Mouse (Mus musculus) CH12.LX (cell line): ENCODE results near the gene Ptprg. TPM values are rescaled to one million over a fixed set of nuclear protein-coding genes. Genes with fewer than 3 reads are reported as not detected.

ENCODE experiments used
- DNase-seq: peaks from one replicate; pipeline ENCODE4 v3.0.0-alpha.2; 2013; ENCODE audit errors: extremely low read depth
- H3K27ac ChIP-seq: 2 replicates; pipeline ENCODE4 v1.5.1; 2012; ENCODE audit warnings: low read depth, mild to moderate bottlenecking, control low read depth, moderate library complexity; ENCODE audit not compliant: insufficient read depth
- H3K27me3 ChIP-seq: replicated peaks from 2 replicates; pipeline ENCODE3; 2012; ENCODE audit warnings: inconsistent platforms
- H3K36me3 ChIP-seq, 2 experiments: replicated peaks in 1 of 2; 2 replicates each; pipeline versions ENCODE3 to v1.6.1; 2012; ENCODE audit warnings: inconsistent platforms in 1 of 2, low read length in 1 of 2, mild to moderate bottlenecking in 1 of 2, mixed read lengths in 1 of 2, moderate library complexity in 1 of 2; ENCODE audit not compliant: control insufficient read depth in 1 of 2, insufficient read depth in 1 of 2
- H3K4me1 ChIP-seq, 2 experiments: 2 replicates each; pipeline ENCODE4 v1.6.1; 2012; ENCODE audit warnings: inconsistent platforms in 1 of 2, moderate library complexity in 1 of 2; ENCODE audit not compliant: insufficient read depth in 2 of 2, control insufficient read depth in 1 of 2
- H3K4me2 ChIP-seq: 2 replicates; pipeline ENCODE4 v1.6.1; 2012; ENCODE audit warnings: low read depth, mild to moderate bottlenecking, control low read depth; ENCODE audit not compliant: poor library complexity, insufficient read depth, severe bottlenecking
- H3K4me3 ChIP-seq, 3 experiments: fragments of 150-350 bp in 1 of 3; sonication (generic) in 1 of 3; replicated peaks in 1 of 3; 2 replicates each; pipeline versions ENCODE3 to v1.5.1; 2011 to 2012; ENCODE audit warnings: low read depth in 2 of 3, low read length in 2 of 3, mild to moderate bottlenecking in 2 of 3, moderate library complexity in 2 of 3, control low read depth in 1 of 3, improper control_type of control experiment in 1 of 3, inconsistent platforms in 1 of 3, mixed read lengths in 1 of 3; ENCODE audit not compliant: poor library complexity in 1 of 3
- H3K79me2 ChIP-seq: replicated peaks from 2 replicates; pipeline ENCODE4 v1.6.1; 2012; ENCODE audit warnings: mild to moderate bottlenecking, moderate library complexity; ENCODE audit not compliant: control insufficient read depth, poor library complexity, insufficient read depth, severe bottlenecking; ENCODE audit errors: extremely low read depth
- H3K9ac ChIP-seq: 2 replicates; pipeline ENCODE4 v1.6.1; 2012; ENCODE audit warnings: low read depth, mild to moderate bottlenecking, control low read depth, moderate library complexity; ENCODE audit not compliant: insufficient read depth
- H3K9me3 ChIP-seq: replicated peaks from 2 replicates; pipeline ENCODE3; 2012; ENCODE audit warnings: low read length, inconsistent platforms, mixed read lengths
- CHD1 ChIP-seq: IDR thresholded peaks from 2 replicates; pipeline ENCODE4 v1.6.1; 2012; ENCODE audit warnings: low read depth, low read length, improper control_type of control experiment, inconsistent platforms
- CHD2 ChIP-seq: IDR thresholded peaks from 2 replicates; pipeline ENCODE4 v1.6.1; 2011; ENCODE audit warnings: low read length, improper control_type of control experiment
- E2F4 ChIP-seq: IDR thresholded peaks from 2 replicates; pipeline ENCODE4 v1.6.1; 2011; ENCODE audit warnings: low read depth, low read length, improper control_type of control experiment; ENCODE audit not compliant: insufficient replicate concordance
- ELF1 ChIP-seq: IDR thresholded peaks from 2 replicates; pipeline ENCODE4 v1.6.1; 2014; ENCODE audit warnings: low read depth, mild to moderate bottlenecking, inconsistent platforms, low read length, improper control_type of control experiment
- ETS1 ChIP-seq: conservative IDR thresholded peaks from 2 replicates; pipeline ENCODE4 v1.6.1; 2012; ENCODE audit warnings: low read depth, mild to moderate bottlenecking, inconsistent platforms, low read length, improper control_type of control experiment, moderate library complexity
- IRF4 ChIP-seq: IDR thresholded peaks from 2 replicates; pipeline ENCODE4 v1.6.1; 2014; ENCODE audit warnings: low read depth, mild to moderate bottlenecking, inconsistent platforms, low read length, improper control_type of control experiment
- JUN ChIP-seq: IDR thresholded peaks from 2 replicates; pipeline ENCODE4 v1.6.1; 2011; ENCODE audit warnings: low read depth, mild to moderate bottlenecking, low read length, improper control_type of control experiment, moderate library complexity; ENCODE audit not compliant: insufficient read depth
- JUND ChIP-seq: conservative IDR thresholded peaks from 2 replicates; pipeline ENCODE4 v1.6.1; 2011; ENCODE audit warnings: low read depth, low read length, improper control_type of control experiment
- KAT2A ChIP-seq: IDR thresholded peaks from 2 replicates; pipeline ENCODE4 v1.6.1; 2012; ENCODE audit warnings: low read length, improper control_type of control experiment, inconsistent platforms; ENCODE audit not compliant: insufficient replicate concordance
- MAX ChIP-seq: IDR thresholded peaks from 2 replicates; pipeline ENCODE4 v1.6.1; 2011; ENCODE audit warnings: low read length, improper control_type of control experiment
- MAZ ChIP-seq: IDR thresholded peaks from 2 replicates; pipeline ENCODE4 v1.6.1; 2012; ENCODE audit warnings: low read depth, mild to moderate bottlenecking, inconsistent platforms, low read length, improper control_type of control experiment, moderate library complexity
- MEF2A ChIP-seq: IDR thresholded peaks from 2 replicates; pipeline ENCODE4 v1.6.1; 2014; ENCODE audit warnings: low read depth, mild to moderate bottlenecking, inconsistent platforms, low read length, improper control_type of control experiment, borderline replicate concordance
- MXI1 ChIP-seq: IDR thresholded peaks from 2 replicates; pipeline ENCODE4 v1.6.1; 2011; ENCODE audit warnings: mild to moderate bottlenecking, low read depth, low read length, improper control_type of control experiment
- MYC ChIP-seq: IDR thresholded peaks from 2 replicates; pipeline ENCODE4 v1.6.1; 2011; ENCODE audit warnings: low read depth, mild to moderate bottlenecking, improper control_type of control experiment, low read length
- NELFE ChIP-seq: IDR thresholded peaks from 2 replicates; pipeline ENCODE4 v1.6.1; 2011; ENCODE audit warnings: low read depth, low read length, improper control_type of control experiment
- POLR2AphosphoS2 ChIP-seq: IDR thresholded peaks from 2 replicates; pipeline ENCODE4 v1.6.1; 2011; ENCODE audit warnings: low read depth, low read length, improper control_type of control experiment
- RAD21 ChIP-seq: IDR thresholded peaks from 2 replicates; pipeline ENCODE4 v1.6.1; 2011; ENCODE audit warnings: low read depth, mild to moderate bottlenecking, low read length, improper control_type of control experiment, moderate library complexity
- RCOR1 ChIP-seq: conservative IDR thresholded peaks from 2 replicates; pipeline ENCODE4 v1.6.1; 2012; ENCODE audit warnings: low read depth, mild to moderate bottlenecking, inconsistent platforms, low read length, improper control_type of control experiment
- SIN3A ChIP-seq: IDR thresholded peaks from 2 replicates; pipeline ENCODE4 v1.6.1; 2012; ENCODE audit warnings: low read length, improper control_type of control experiment, inconsistent platforms
- TBP ChIP-seq: conservative IDR thresholded peaks from 2 replicates; pipeline ENCODE4 v1.6.1; 2011; ENCODE audit warnings: low read depth, low read length, improper control_type of control experiment
- USF2 ChIP-seq: conservative IDR thresholded peaks from 2 replicates; pipeline ENCODE4 v1.6.1; 2011; ENCODE audit warnings: low read depth, low read length, improper control_type of control experiment
- ZKSCAN1 ChIP-seq: IDR thresholded peaks from 2 replicates; pipeline ENCODE4 v1.6.1; 2012; ENCODE audit warnings: low read depth, inconsistent platforms, low read length, improper control_type of control experiment, borderline replicate concordance
- ZMIZ1 ChIP-seq: IDR thresholded peaks from 2 replicates; pipeline ENCODE4 v1.6.1; 2012; ENCODE audit warnings: low read depth, mild to moderate bottlenecking, inconsistent platforms, low read length, improper control_type of control experiment
- dilution Hi-C: fragments of 300-500 bp; cut with MboI; formaldehyde crosslinking; loops from 2 replicates; pipeline ENCODE4 v1.14.3; 2020; ENCODE audit warnings: low sequenced_read_pairs; ENCODE audit not compliant: extremely low pct_unique_long_range_greater_than_20kb, extremely low pct_ligation_motif_present
- in situ Hi-C: fragments of 300-500 bp; cut with MboI; formaldehyde crosslinking; loops from 3 replicates; pipeline ENCODE4 v1.14.3; 2019; ENCODE audit warnings: low sequenced_read_pairs, low pct_ligation_motif_present, low pct_unique_long_range_greater_than_20kb, mixed read lengths
- polyA plus RNA-seq: library from polyadenylated mRNA; unstranded; fragments of >175 nt; gene quantifications from 2 replicates; pipeline ENCODE4 v1.2.1, GENCODE M21; 2012; ENCODE audit warnings: low read depth; ENCODE audit not compliant: insufficient read length
- total RNA-seq, 2 experiments: library from RNA; depleted of rRNA; stranded (reverse); fragments of 300-350 nt in 1 of 2; fragments of >200 nt in 1 of 2; gene quantifications; 2 replicates each; pipeline ENCODE4 v1.2.3; 2012 to 2014

Gene Ptprg
- total and polyA plus RNA-seq, 3 experiments, result 0.08 TPM; not detected in 2

DNA sequence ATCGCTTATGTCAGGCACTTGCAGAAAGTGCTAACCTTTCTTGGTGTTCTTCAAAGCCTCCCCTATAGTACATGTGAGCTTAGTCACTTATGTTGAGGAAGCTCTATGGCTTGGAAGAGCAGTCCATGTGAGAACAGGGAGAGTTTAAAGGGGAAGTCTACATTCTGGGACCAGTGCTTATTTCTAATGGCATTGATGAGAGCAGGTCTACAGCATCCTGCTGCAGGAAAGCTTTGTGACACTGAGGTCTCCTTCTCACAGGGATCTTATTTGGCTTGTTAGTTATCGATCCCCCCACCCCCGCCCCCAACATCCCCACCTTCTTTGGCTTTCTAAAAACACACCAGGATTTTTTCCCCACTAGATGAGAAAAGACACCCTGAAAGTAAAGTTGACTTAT is 635.9 kb downstream of the Ptprg start:
- Histone ChIP-seq H3K9me3 (no peaks in the 10 kb centered on the region), H3K36me3 (no peaks in the 10 kb centered on the region), H3K27ac (no peak overlapping the region), H3K9ac (no peak overlapping the region), H3K79me2 (no peaks in the 10 kb centered on the region), H3K4me3 (no peak overlapping the region), H3K4me2 (no peak overlapping the region), H3K4me1 (no peaks in the 10 kb centered on the region)
- dilution Hi-C loops, result no loop called here
- TF ChIP-seq IRF4, result no peak
- no peak for TF ChIP-seq MYC
- no peak for TF ChIP-seq JUN
- no peak for TF ChIP-seq ELF1
- no peak for TF ChIP-seq RAD21
- TF ChIP-seq E2F4, result no peak
- no peak for TF ChIP-seq CHD2
- TF ChIP-seq JUND, result no peak
- no peak for TF ChIP-seq TBP
- TF ChIP-seq POLR2AphosphoS2, result no peak
- no peak for TF ChIP-seq MXI1
- no peak for TF ChIP-seq ZKSCAN1
- TF ChIP-seq CHD1, result no peak
- TF ChIP-seq, all 38 proteins: peak for 0
- in situ Hi-C loops, result no loop called here
- H3K27me3 ChIP-seq, result no peaks in the 10 kb centered on the region
- no peak for DNase-seq

DNA sequence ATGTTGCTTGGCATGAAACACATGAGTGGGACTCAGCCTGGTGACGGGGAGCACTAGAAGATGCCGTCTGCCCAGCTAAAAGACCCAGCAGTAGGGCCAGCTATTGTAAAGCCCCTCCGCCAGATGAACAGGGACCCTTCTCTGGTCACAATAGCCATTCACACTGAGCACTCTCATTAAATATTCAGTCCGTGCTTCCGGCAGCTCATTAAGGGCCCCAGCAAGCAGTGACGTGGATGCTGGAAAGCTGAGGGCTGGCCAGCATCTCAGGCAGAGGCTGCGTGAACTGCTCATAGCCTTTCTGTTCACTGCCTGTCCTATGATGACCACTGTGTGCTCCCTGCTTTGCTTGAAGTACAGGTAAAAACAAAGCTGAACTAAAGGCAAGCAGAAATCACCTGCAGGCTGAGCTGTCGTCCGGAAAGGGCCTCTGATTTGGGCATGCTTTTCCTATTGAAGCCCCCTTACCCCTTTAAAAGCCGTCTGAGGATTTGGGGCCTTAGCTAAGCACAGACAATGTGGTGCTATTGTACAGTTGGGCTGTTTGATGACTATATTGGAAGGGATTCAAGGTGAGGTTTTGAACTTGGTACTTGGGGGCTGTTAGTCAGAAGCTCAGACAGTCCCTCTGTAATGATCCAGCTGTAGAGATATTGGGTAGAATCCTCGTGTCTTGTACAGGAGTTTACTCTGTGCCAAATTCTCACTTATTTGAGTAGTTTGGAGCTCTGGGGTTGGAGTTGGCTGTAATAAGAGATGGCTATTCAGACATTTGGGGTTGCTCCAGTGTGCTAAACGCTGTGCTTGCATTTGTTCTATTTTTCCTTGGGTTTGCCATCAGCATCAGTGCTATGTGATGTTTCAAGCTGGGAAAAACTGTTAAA is 636.6 kb downstream of the Ptprg start:
- in situ Hi-C loops, result no loop called here
- Histone ChIP-seq H3K27me3 (no peaks in the 10 kb centered on the region), H3K4me1 (no peaks in the 10 kb centered on the region), H3K9me3 (no peaks in the 10 kb centered on the region), H3K27ac (no peak overlapping the region), H3K79me2 (no peaks in the 10 kb centered on the region), H3K4me3 (no peak overlapping the region), H3K9ac (no peak overlapping the region), H3K36me3 (no peaks in the 10 kb centered on the region), H3K4me2 (no peak overlapping the region)
- TF ChIP-seq MAZ (no peak), MEF2A (no peak), NELFE (no peak), ZMIZ1 (no peak), KAT2A (no peak), USF2 (no peak), MXI1 (no peak), SIN3A (no peak), ETS1 (no peak), MAX (no peak), RCOR1 (no peak), E2F4 (no peak), ZKSCAN1 (no peak), CHD1 (no peak), JUND (no peak), TBP (no peak), RAD21 (no peak)
- dilution Hi-C loops, result no loop called here
- DNase-seq, result no peak
